Mouse (Mus musculus) heart, adult 2 months (tissue): ENCODE measurements around the gene Gabrg1. TPM values are rescaled to one million over a fixed set of nuclear protein-coding genes. Genes with fewer than 3 reads are reported as not detected.

ENCODE experiments used
- DNase-seq, 2 experiments: peaks; one replicate each; pipeline ENCODE4 v3.0.0; 2021
- H3K27ac ChIP-seq: fragments of 200-600 bp; 2 replicates; pipeline ENCODE4 v1.8.1; 2022
- H3K27me3 ChIP-seq: fragments of 200-500 bp; 2 replicates; pipeline ENCODE4 v1.6.1; 2012; ENCODE audit warnings: mild to moderate bottlenecking, low read length, inconsistent platforms, mixed read lengths; ENCODE audit not compliant: control insufficient read depth, insufficient read depth
- H3K36me3 ChIP-seq: fragments of 200-500 bp; 2 replicates; pipeline ENCODE4 v1.6.1; 2012; ENCODE audit warnings: low read length, inconsistent platforms; ENCODE audit not compliant: control insufficient read depth, insufficient read depth
- H3K4me1 ChIP-seq: fragments of 200-500 bp; 2 replicates; pipeline ENCODE4 v1.6.1; 2011; ENCODE audit warnings: low read length; ENCODE audit not compliant: control insufficient read depth, insufficient read depth
- H3K4me3 ChIP-seq: fragments of 200-600 bp; 2 replicates; pipeline ENCODE4 v1.8.1; 2022
- H3K79me2 ChIP-seq: fragments of 200-500 bp; replicated peaks from 2 replicates; pipeline ENCODE4 v1.6.1; 2012; ENCODE audit warnings: mild to moderate bottlenecking, inconsistent platforms, low read length, moderate library complexity, mixed read lengths; ENCODE audit not compliant: control insufficient read depth, insufficient read depth
- H3K9ac ChIP-seq: fragments of 200-500 bp; 2 replicates; pipeline ENCODE4 v1.6.1; 2012; ENCODE audit warnings: low read depth, mild to moderate bottlenecking, control low read depth, inconsistent platforms, low read length, mixed read lengths
- CTCF ChIP-seq: fragments of 200-600 bp; IDR thresholded peaks from 2 replicates; pipeline ENCODE4 v1.8.1; 2022; ENCODE audit warnings: antibody characterized with exemption, mild to moderate bottlenecking, moderate library complexity
- EP300 ChIP-seq: fragments of 200-500 bp; IDR thresholded peaks from 2 replicates; pipeline ENCODE4 v1.6.1; 2011; ENCODE audit warnings: low read depth, low read length, control low read depth; ENCODE audit not compliant: insufficient read depth
- POLR2A ChIP-seq: fragments of 200-500 bp; IDR thresholded peaks from 2 replicates; pipeline ENCODE4 v1.6.1; 2011; ENCODE audit warnings: mild to moderate bottlenecking, low read depth, low read length, control low read depth; ENCODE audit not compliant: insufficient read depth
- WGBS: fragments of 180-500 bp; shearing (Covaris S2); methylation state at CpG from one replicate; pipeline ENCODE4 v1.1.7; 2018; 5-methylcytosine and 5-hydroxymethylcytosine counted together
- intact Hi-C: fragments of 180-260 bp; cut with DNase I; formaldehyde crosslinking; loops from one replicate; pipeline ENCODE4 v1.15.1; 2025
- long read RNA-seq: library from polyadenylated mRNA; stranded (forward); transcript quantifications from one replicate; pipeline ENCODE4 v2.0.0, GENCODE M21; 2021
- polyA plus RNA-seq: library from polyadenylated mRNA; depleted of rRNA; stranded (reverse); fragments of >200 nt; gene quantifications from 2 replicates; pipeline ENCODE4 v1.2.3, GENCODE M21; 2012; rRNA removed
- total RNA-seq, 2 experiments: library from RNA; stranded (reverse); gene quantifications; 2 replicates each; pipeline ENCODE4 v1.2.3; 2021

The Gabrg1 gene
- total RNA-seq (not detected), polyA plus RNA-seq (not detected in 2 replicates)
- long read RNA-seq, result 0 reads

DNA sequence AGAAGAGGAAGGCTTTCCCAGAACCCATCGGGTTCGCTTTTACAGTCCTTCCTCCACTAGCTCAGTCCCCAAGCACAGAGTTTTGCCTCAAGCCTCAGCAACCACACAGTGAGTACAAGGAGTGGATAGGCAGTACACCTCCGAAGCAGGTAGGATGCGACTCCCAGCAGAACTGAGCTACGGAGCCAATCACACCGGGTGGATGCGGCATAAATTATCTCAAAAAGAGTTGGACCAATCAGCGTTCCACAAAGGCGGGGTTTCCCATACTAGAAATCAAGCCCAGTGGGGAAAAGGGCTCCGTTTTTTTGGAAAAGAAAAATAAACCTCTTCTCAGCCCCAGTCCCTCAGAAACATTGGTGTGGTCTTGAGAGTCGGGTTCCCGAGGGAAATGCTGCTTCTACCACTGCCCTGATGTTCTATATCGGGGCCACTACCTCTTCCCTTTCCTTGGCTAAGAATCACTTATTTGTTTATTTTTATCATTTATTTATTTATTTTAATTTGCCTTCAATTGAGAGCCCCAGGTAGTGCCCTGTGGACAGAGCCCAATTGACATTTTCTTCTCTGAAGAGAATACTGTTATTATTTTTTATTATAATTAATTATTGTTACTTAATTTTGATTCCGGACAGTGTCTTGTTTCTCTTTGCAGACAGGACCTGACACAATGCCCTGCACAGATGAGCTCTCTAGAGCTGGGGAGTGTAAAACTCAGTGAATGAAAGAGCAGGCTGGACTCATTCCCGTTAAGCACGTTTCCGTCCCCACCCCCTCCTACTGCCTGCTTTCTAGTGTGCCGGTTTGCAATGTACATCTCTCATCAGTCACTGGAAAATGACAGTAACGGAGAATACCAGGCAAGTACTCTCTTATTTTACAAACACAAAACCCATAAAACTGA, at the start of gene Gabrg1:
TSS of gene Gabrg1 (minus strand) at position 426 of the 904 bp plus-strand sequence.
- no peak within 1 kb of the TSS for H3K4me3 ChIP-seq
- no peaks in the 10 kb centered on the region for H3K27me3 ChIP-seq
- TF ChIP-seq EP300 (no peak), POLR2A (no peak)
- H3K9ac ChIP-seq, result no peak within 1 kb of the TSS
- DNase-seq, result no peak
- H3K4me1 ChIP-seq, result no peaks in the 10 kb centered on the region
- H3K79me2 ChIP-seq, result no peaks in the 10 kb centered on the region
- no peak within 1 kb of the TSS for H3K27ac ChIP-seq
- H3K36me3 ChIP-seq, result no peaks in the 10 kb centered on the region
- intact Hi-C loops, result no loop called here
- WGBS, result 10% methylated on average over 19 of the region's 19 CpGs

GRCm38 (mm10) chr5:70884026-70884425, 41.6 kb upstream of the Gabrg1 start:
- Histone ChIP-seq H3K79me2 (no peaks in the 10 kb centered on the region), H3K36me3 (no peaks in the 10 kb centered on the region), H3K27ac (no peak overlapping the region), H3K4me1 (no peaks in the 10 kb centered on the region), H3K27me3 (no peaks in the 10 kb centered on the region), H3K9ac (no peak overlapping the region), H3K4me3 (no peak overlapping the region)
- TF ChIP-seq EP300, result no peak
- TF ChIP-seq POLR2A, result no peak
- TF ChIP-seq CTCF, result no peak
- DNase-seq, result no peak
- intact Hi-C loops, result no loop called here
- 66% methylated on average over 3 of the region's 3 CpGs for WGBS

DNA sequence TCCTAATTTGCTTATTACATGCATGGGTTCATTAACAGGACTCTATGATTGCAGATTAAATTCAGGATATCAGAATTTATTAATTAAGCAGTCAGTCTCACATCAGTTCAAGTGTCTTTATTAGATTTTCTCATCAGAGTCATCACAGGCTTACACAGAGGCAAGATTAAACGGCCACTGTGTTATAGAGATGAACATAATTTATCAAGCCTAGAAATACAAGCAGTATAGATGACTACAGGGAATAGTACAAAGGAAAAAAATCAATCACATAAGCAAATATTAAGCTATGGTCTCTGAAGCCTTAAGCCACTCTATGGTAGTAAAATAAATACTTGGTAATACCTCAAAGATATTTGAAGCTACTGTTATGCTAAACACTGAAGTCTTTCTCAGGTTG, 27.7 kb upstream of the Gabrg1 start:
- Histone ChIP-seq H3K27ac (no peak overlapping the region), H3K79me2 (no peaks in the 10 kb centered on the region), H3K36me3 (no peaks in the 10 kb centered on the region), H3K27me3 (no peaks in the 10 kb centered on the region), H3K9ac (no peak overlapping the region), H3K4me3 (no peak overlapping the region), H3K4me1 (no peaks in the 10 kb centered on the region)
- TF ChIP-seq EP300, result no peak
- no peak for TF ChIP-seq CTCF
- TF ChIP-seq POLR2A, result no peak
- WGBS, result 58% methylated on average over 1 of the region's 1 CpGs
- no peak for DNase-seq
- intact Hi-C loops, result no loop called here

DNA sequence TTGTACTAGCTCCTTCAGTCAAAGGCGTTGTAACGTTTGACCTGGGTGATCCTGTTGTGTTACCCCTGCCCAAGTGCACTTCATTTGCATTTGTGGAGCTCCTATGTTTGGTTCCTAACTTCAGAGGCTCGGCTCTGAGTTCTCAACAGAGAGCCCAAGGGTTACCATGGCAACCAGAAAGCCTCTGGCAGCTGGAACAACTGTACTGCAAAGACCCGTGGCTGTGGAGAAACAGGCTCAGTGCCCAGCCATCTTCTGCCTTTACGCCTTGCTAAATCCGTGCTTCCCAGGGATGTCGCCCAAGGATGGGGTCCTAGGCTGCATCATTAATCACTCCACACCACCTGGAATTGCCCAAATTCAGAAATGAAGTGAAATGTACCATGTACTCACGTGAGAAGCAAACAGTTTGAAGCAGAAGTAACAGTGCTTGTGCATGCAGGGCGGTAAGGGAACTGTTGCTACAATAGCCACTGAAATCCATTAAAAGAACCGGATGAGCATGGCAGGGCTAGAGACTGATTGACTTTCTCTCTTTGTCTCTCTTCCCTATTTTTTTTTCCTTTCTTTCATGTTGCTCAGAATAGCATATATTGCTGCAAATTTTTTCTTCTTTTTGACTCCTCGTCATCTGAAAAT, 798 bp upstream of the Gabrg1 start:
- Histone ChIP-seq H3K9ac (no peak overlapping the region), H3K4me1 (no peaks in the 10 kb centered on the region), H3K4me3 (no peak overlapping the region), H3K36me3 (no peaks in the 10 kb centered on the region), H3K27ac (no peak overlapping the region), H3K79me2 (no peaks in the 10 kb centered on the region), H3K27me3 (no peaks in the 10 kb centered on the region)
- 19% methylated on average over 11 of the region's 11 CpGs for WGBS
- TF ChIP-seq EP300 (no peak), CTCF (no peak), POLR2A (no peak)
- DNase-seq, result no peak
- intact Hi-C loops, result no loop called here

DNA sequence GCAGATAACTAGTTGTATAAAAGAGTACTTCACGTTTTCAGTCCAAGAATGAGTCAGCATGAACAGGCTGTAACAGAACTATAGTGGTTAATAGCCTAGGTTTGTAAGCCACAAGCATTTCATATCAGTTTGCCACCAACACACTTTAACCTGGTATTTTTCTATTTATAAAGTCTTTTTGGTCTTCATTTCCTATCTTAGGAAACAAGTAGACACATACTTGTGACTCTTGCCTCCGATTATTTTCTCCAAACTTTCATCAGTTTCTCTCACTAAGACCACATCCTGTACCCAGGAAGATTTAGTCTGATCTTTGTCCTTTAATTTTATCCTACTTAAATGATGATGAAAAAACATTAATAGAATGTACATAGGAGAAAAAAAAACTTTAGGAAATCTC, 23.7 kb downstream of the Gabrg1 start:
- H3K27me3 ChIP-seq, result no peaks in the 10 kb centered on the region
- H3K4me3 ChIP-seq, result no peak overlapping the region
- WGBS, result 60% methylated on average over 2 of the region's 2 CpGs
- intact Hi-C loops, result no loop called here
- H3K4me1 ChIP-seq, result no peaks in the 10 kb centered on the region
- no peaks in the 10 kb centered on the region for H3K36me3 ChIP-seq
- no peak overlapping the region for H3K27ac ChIP-seq
- no peak overlapping the region for H3K9ac ChIP-seq
- H3K79me2 ChIP-seq, result no peaks in the 10 kb centered on the region
- TF ChIP-seq CTCF, result no peak
- TF ChIP-seq EP300, result no peak
- no peak for TF ChIP-seq POLR2A
- no peak for DNase-seq

DNA sequence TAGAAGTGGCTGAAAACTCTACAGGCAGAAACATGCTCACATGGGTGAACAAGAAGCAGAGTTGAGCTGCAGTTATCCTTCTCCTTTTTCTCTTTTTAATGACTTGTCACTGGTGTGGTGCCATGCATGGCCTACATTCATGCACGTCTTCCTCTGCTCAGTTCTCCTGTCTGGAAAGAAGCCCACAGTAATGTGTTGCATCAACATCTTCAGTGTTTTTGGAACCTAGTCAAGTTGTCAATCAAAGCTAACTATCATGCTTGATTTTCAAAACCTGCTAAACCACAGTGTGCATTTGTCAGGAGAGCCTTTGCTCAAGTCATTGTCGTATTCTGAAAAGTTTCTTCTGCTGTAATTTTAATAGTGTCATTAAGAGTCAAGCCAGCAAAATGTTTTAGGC, 106.3 kb downstream of the Gabrg1 start:
- H3K36me3 ChIP-seq, result no peaks in the 10 kb centered on the region
- no peak for DNase-seq
- no peaks in the 10 kb centered on the region for H3K79me2 ChIP-seq
- H3K4me1 ChIP-seq, result no peaks in the 10 kb centered on the region
- no peaks in the 10 kb centered on the region for H3K27me3 ChIP-seq
- H3K4me3 ChIP-seq, result no peak overlapping the region
- 61% methylated on average over 2 of the region's 2 CpGs for WGBS
- no peak overlapping the region for H3K27ac ChIP-seq
- TF ChIP-seq POLR2A (no peak), EP300 (no peak), CTCF (no peak)
- no peak overlapping the region for H3K9ac ChIP-seq
- intact Hi-C loops, result no loop called here
